Mouse (Mus musculus): ENCODE measurements at regions not wholly inside any gene's neighbourhood (a gene's known extent, or its start where the extent isn't known, plus 50 kb on each side); places are given as distances from the start of the nearest gene placed in this dataset.

GRCm38 (mm10) chr2:107556239-107556638 is 265.8 kb downstream of the Kcna4 start:
- no peaks in the 10 kb centered on the region for H3K4me1 ChIP-seq (ENCODE audit: control insufficient read depth, insufficient read depth, low read length)
- TF ChIP-seq CTCF (IDR thresholded peaks at IDR 0.05; ENCODE audit: extremely low read depth, insufficient read depth, low read length) = no peak
- TF ChIP-seq POLR2A (IDR thresholded peaks at IDR 0.05; ENCODE audit: extremely low read depth, insufficient read depth, low read length) = no peak
- no peak overlapping the region for H3K27ac ChIP-seq (ENCODE audit: insufficient read depth, low read length)
- no peak overlapping the region for H3K4me3 ChIP-seq (ENCODE audit: insufficient read depth, low read length)

DNA sequence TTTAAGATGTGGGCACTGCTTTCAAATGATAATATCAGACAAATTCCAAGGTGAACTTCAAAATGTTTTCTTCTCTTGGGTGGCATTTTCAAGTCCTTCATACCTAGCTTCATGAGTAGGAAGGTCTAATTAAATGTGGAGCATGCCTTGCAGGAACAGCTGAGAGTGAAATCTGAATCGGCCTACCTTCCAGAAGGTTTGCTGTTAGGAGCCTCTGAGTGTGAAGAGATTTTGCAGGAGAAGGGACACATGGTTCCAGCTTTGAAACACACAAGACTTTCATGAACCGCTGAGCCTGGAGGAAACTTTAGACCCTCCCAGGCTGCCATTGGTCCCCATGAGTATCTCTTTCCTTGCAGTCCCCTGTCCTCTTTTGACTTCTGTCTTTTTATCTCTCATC is 279.2 kb downstream of the Kcna4 start:
- Histone ChIP-seq H3K4me1 (ENCODE audit: control insufficient read depth, insufficient read depth, low read length) (no peaks in the 10 kb centered on the region), H3K4me3 (ENCODE audit: insufficient read depth, low read length) (no peak overlapping the region), H3K27ac (ENCODE audit: insufficient read depth, low read length) (no peak overlapping the region)
- no peak for TF ChIP-seq POLR2A (IDR thresholded peaks at IDR 0.05; ENCODE audit: extremely low read depth, insufficient read depth, low read length)
- no peak for TF ChIP-seq CTCF (IDR thresholded peaks at IDR 0.05; ENCODE audit: extremely low read depth, insufficient read depth, low read length)

GRCm38 (mm10) chr2:107609872-107610559 is 319.6 kb downstream of the Kcna4 start:
- H3K27ac ChIP-seq (ENCODE audit: insufficient read depth, low read length) = no peak overlapping the region
- H3K4me1 ChIP-seq (ENCODE audit: control insufficient read depth, insufficient read depth, low read length) = no peaks in the 10 kb centered on the region; the same call in 1 of the 2 replicates
- no peak for TF ChIP-seq CTCF (IDR thresholded peaks at IDR 0.05; ENCODE audit: extremely low read depth, insufficient read depth, low read length)
- no peak for TF ChIP-seq POLR2A (IDR thresholded peaks at IDR 0.05; ENCODE audit: extremely low read depth, insufficient read depth, low read length)
- no peak overlapping the region for H3K4me3 ChIP-seq (ENCODE audit: insufficient read depth, low read length)

GRCm38 (mm10) chr2:107611811-107612210 is 321.4 kb downstream of the Kcna4 start:
- no peaks in the 10 kb centered on the region; the same call in 1 of the 2 replicates for H3K4me1 ChIP-seq (ENCODE audit: control insufficient read depth, insufficient read depth, low read length)

DNA sequence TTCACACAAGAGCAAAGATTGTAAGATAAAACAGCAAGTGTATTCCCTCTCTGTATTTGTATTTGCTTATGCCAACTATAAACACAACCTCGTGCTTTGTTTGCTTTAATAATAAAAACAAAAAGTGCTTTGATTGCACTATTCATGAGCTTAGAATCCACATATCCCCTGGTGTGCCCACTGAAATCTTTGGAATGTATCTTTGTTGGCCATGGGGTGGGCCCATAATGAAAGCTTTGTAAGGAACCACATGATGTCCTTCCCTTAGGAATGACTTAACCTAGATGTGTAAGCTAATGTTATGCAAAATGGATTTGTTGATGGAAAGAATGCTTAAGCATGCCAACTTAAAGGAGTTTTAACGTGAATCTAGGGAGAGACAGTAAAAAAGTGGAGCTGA is 321.8 kb downstream of the Kcna4 start:
- no peaks in the 10 kb centered on the region; the same call in 1 of the 2 replicates for H3K4me1 ChIP-seq (ENCODE audit: control insufficient read depth, insufficient read depth, low read length)
- H3K4me3 ChIP-seq (ENCODE audit: insufficient read depth, low read length) = no peak overlapping the region
- H3K27ac ChIP-seq (ENCODE audit: insufficient read depth, low read length) = no peak overlapping the region
- no peak for TF ChIP-seq POLR2A (IDR thresholded peaks at IDR 0.05; ENCODE audit: extremely low read depth, insufficient read depth, low read length)
- TF ChIP-seq CTCF (IDR thresholded peaks at IDR 0.05; ENCODE audit: extremely low read depth, insufficient read depth, low read length) = no peak

More at GRCm38 (mm10) chr2:107611811-107612210, 321.4 kb downstream of the Kcna4 start:
- TF ChIP-seq POLR2A (IDR thresholded peaks at IDR 0.05; ENCODE audit: extremely low read depth, insufficient read depth, low read length) (no peak), CTCF (IDR thresholded peaks at IDR 0.05; ENCODE audit: extremely low read depth, insufficient read depth, low read length) (no peak)
- Histone ChIP-seq H3K4me3 (ENCODE audit: insufficient read depth, low read length) (no peak overlapping the region), H3K27ac (ENCODE audit: insufficient read depth, low read length) (no peak overlapping the region)

DNA sequence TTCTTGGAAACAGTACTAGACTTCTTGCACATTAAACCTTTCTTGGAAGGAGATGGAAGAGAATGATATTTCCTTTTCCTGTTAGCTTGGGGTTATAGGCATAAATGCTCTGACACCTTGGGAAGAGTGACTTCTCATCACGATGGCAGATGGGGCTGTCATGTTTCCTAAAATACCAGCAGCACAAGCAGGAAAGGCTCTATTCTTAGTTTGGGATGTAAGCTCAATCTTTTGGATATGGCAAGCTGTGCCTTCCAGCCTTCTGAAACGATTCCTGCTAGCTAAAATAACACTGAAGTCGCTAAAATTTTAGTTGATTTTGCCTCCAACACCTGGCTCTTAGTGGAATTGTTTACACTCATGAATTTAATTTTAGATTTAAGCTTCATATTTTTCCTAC is 324.3 kb downstream of the Kcna4 start:
- TF ChIP-seq POLR2A (IDR thresholded peaks at IDR 0.05; ENCODE audit: extremely low read depth, insufficient read depth, low read length) (no peak), CTCF (IDR thresholded peaks at IDR 0.05; ENCODE audit: extremely low read depth, insufficient read depth, low read length) (no peak)
- Histone ChIP-seq H3K27ac (ENCODE audit: insufficient read depth, low read length) (0 out of 2 replicates have a peak overlapping the region, but pooled peaks have one; percentile 13), H3K4me3 (ENCODE audit: insufficient read depth, low read length) (no peak overlapping the region), H3K4me1 (ENCODE audit: control insufficient read depth, insufficient read depth, low read length) (no peaks in the 10 kb centered on the region; the same call in 1 of the 2 replicates)

GRCm38 (mm10) chr2:107627458-107627857 is 337.0 kb downstream of the Kcna4 start:
- no peak for TF ChIP-seq CTCF (IDR thresholded peaks at IDR 0.05; ENCODE audit: extremely low read depth, insufficient read depth, low read length)
- no peak for TF ChIP-seq POLR2A (IDR thresholded peaks at IDR 0.05; ENCODE audit: extremely low read depth, insufficient read depth, low read length)

DNA sequence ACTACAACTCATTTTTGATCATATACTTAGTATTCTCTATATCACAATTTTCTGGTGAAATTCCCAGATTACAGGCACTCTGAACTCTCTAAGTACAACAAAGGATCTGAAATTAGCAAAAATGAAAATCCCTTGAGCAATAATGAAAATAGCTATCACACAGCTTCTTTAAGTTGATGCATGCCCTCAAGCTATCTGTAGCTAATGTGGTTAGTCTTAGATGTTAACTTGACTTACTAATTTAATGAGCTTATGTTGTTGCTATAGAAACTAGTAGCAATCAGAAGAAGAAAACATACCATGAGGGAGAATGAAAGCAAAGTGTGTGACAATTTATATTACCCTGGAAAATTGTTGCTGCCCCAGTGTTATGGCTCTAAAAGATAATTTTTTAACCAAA is 368.7 kb downstream of the Kcna4 start:
- TF ChIP-seq CTCF (IDR thresholded peaks at IDR 0.05; ENCODE audit: extremely low read depth, insufficient read depth, low read length) = no peak
- no peak for TF ChIP-seq POLR2A (IDR thresholded peaks at IDR 0.05; ENCODE audit: extremely low read depth, insufficient read depth, low read length)
- no peak overlapping the region for H3K27ac ChIP-seq (ENCODE audit: insufficient read depth, low read length)
- no peak overlapping the region for H3K4me3 ChIP-seq (ENCODE audit: insufficient read depth, low read length)
- H3K4me1 ChIP-seq (ENCODE audit: control insufficient read depth, insufficient read depth, low read length) = no peaks in the 10 kb centered on the region

More at GRCm38 (mm10) chr2:107627458-107627857, 337.0 kb downstream of the Kcna4 start:
- no peaks in the 10 kb centered on the region for H3K4me1 ChIP-seq (ENCODE audit: control insufficient read depth, insufficient read depth, low read length)
- no peak overlapping the region for H3K27ac ChIP-seq (ENCODE audit: insufficient read depth, low read length)
- no peak overlapping the region for H3K4me3 ChIP-seq (ENCODE audit: insufficient read depth, low read length)
